Mouse (Mus musculus) cerebellum, postnatal 14 days (tissue): ENCODE data around the gene Timm23.
"Not testable (repeated sequence)": the region's sequence is repeated elsewhere in the genome, so short reads cannot be mapped to it uniquely, and the experiment has no call there.

Experiments
- DNase-seq, 2 experiments: peaks; one replicate each; pipeline ENCODE4 v3.0.0; 2021; ENCODE audit warnings: mixed read lengths in 2 of 2

Gene Timm23

DNA sequence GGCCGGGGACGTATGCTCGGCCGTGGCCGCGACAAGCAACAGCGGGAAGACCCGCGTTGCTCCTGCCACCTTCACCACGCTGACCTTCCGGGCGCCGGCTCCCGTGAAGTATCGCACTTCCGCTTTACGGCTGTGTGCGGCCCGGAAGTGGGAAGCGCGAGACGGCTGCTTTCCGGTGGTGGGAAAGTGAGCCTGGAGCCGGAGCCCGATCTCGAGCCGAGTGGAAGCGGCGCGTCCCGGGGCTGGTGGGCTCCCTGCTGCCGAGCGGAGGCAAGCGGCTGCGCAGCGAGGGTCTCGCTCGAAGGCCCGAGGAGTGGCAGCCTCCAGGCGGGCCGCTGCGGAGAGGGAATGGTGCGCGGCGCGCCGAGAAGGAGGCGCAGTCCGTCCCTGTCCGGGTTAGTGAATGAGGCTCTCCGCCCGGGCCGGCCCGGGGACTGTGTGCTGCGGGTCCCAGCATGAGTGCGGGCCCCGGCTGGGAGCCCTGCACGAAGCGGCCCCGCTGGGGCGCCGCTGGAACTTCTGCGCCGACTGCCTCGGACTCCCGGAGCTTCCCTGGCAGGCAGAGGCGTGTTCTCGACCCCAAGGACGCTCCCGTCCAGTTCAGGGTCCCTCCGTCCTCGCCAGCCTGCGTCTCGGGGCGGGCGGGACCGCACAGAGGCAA, at the start of gene Timm23, which contains the start of gene Parg:
Gene Timm23, minus strand, starts transcription at position 108 of the 661 bp plus-strand sequence.
Gene Parg, plus strand, starts transcription at position 159 of the 661 bp plus-strand sequence.
- DNase-seq, result peak; percentile 89 to 90

GRCm38 (mm10) chr14:32249616-32250015, 47.9 kb upstream of the Timm23 start:
- DNase-seq, result no peak

GRCm38 (mm10) chr14:32246019-32246418, 44.3 kb upstream of the Timm23 start:
- DNase-seq, result no peak

DNA sequence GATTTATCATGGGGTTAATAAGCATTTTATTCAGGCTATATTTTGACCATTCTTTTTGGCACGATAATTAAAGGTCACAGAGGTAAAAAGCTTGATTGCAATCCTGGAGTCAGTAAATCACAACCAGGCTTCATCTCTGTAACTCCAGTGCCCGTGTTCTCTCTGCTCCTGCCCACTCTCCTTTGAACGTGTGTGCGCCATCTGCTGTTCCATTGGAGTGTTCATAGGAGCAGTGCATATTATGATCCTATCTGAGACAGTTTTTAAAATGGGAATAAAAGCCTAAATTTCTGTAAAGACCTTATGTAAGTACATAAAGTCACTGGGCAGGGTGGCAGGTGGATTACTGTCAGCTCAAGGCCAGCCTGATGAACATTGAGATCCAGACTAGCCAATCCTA, 40.7 kb upstream of the Timm23 start:
- no peak for DNase-seq

DNA sequence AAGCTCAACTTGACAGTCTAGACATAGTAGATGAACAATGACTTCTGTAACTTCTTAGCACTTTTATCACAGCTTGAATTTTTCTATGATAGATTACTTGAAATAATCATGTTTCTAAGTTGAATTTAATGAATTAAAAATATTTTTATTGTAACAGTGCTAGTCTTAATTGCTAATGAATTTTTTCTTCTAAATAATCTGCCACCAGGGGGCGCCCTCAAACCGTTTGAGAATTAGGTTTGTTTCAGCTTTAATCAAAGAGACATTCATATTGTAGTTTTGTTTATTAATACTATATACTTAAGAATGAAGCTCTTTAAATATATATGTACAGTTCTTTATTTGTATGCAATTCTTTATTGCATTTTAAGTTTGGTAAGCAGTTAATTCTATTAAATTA, 27.3 kb upstream of the Timm23 start:
- peak; percentile 82 to 85 for DNase-seq

GRCm38 (mm10) chr14:32226601-32227000, 24.9 kb upstream of the Timm23 start:
- no peak for DNase-seq

DNA sequence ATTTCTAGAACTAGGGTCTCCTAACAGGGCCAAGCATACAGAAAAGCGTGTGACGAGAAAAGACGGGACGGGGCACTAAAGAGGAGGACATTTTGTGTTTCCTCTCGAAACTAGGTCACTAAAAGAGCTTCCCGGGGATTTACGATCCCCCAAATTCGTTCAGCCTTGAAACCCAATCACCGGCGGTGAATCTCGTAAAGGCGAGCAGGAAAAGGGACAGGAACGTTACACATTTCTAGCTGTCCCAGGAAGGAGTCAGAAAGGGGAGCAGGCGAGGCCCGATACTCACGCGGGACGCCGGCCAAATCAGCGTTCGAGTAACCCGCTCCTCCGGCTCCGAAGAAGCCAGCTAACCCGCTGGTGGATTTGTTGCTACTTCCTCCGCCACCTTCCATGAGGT, 344 bp downstream of the Timm23 start:
- peak in 1 of 2 experiments; percentile 72 for DNase-seq

- DNase-seq, result not testable (repeated sequence)
Measured at GRCm38 (mm10) chr14:32193557-32193956, 8.1 kb downstream of the Timm23 start.

DNA sequence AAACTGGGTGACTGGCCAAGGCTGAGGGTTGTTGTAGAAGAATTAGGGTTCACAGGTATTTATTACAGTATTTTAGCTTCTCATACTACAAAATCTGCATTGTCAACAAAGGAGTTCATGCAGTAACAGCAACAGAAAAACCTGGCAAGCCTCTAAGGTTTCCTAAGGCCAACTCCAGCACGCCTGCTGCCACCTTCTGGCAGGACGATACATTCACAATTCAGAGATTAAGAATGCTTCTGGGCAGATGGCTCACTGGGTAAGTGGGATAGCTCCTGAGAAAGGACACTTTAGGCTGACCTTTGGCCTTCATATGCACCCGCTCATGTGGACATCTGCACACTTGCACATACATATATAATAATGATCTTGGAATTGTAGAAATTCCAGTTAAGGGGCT, 9.3 kb downstream of the Timm23 start:
- peak; percentile 71 to 78 for DNase-seq

GRCm38 (mm10) chr14:32191926-32192325, 9.8 kb downstream of the Timm23 start:
- DNase-seq, result no peak

DNA sequence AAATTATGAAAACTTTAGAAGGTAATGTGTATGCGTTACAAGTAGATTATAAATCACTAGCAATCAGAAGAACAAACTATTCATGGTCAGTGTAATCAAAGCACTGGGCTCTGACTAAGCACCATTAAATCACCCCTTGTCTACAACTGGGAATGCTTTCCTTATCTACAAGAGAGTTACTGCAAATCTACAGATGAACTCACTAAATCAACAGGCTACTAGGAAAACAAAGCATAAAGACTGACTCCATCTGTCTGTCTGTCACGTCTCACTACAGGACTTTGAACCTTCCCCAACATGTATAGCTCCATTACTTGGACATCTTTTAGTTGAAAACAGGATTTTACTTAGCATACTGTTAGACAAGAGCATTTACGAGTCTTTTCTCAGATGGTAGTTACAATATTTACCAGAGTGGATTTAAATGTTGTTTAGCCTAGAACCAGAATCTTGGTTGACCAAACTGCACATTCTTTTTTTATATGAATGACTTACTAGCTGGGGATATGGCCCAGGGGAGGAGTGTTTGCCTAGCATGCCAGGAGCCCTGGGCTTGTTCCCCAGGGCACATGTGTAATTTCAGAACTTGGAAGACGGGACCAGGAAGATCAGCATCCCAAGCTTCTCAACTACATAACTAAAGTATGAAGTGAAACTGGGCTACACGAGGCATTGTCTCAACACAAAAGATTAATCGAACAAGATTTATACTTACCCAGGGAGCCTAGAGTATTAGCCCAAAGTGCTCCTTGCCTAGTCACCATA, 10.9 kb downstream of the Timm23 start:
- DNase-seq, result no peak

GRCm38 (mm10) chr14:32183846-32184245, 17.9 kb downstream of the Timm23 start:
- DNase-seq, result no peak

- DNase-seq, result no peak
Measured at GRCm38 (mm10) chr14:32180861-32181260, 20.8 kb downstream of the Timm23 start.

GRCm38 (mm10) chr14:32179393-32180195, 22.1 kb downstream of the Timm23 start:
- DNase-seq, result no peak

- not testable (repeated sequence) for DNase-seq
Measured at GRCm38 (mm10) chr14:32176590-32176989, 25.1 kb downstream of the Timm23 start.

GRCm38 (mm10) chr14:32175310-32175709, 26.4 kb downstream of the Timm23 start:
- DNase-seq, result no peak

DNA sequence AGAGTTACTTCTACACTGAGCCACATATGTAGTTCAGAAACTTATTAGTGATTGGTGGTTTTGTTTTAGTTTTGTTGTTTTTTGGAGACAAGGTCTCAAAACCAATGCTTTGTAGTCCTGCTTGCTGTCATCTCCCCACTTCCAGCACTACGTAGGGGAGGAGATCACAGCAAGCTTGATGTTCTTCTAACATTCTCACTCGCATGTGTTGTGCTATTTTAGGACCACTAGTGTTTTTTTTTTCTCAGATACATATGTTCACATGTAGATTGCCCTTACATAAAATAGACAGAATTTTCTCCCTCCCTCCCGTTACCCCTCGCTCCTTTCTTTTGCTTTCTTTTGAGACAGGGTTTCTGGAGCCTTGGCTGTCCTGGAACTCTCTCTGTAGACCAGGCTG, 31.6 kb downstream of the Timm23 start:
- no peak for DNase-seq

- no peak for DNase-seq
Measured at GRCm38 (mm10) chr14:32168653-32169231, 33.0 kb downstream of the Timm23 start.

GRCm38 (mm10) chr14:32167326-32167725, 34.4 kb downstream of the Timm23 start:
- DNase-seq, result no peak

GRCm38 (mm10) chr14:32166840-32167239, 34.9 kb downstream of the Timm23 start:
- no peak for DNase-seq

GRCm38 (mm10) chr14:32166062-32166441, 35.6 kb downstream of the Timm23 start:
- DNase-seq, result no peak

DNA sequence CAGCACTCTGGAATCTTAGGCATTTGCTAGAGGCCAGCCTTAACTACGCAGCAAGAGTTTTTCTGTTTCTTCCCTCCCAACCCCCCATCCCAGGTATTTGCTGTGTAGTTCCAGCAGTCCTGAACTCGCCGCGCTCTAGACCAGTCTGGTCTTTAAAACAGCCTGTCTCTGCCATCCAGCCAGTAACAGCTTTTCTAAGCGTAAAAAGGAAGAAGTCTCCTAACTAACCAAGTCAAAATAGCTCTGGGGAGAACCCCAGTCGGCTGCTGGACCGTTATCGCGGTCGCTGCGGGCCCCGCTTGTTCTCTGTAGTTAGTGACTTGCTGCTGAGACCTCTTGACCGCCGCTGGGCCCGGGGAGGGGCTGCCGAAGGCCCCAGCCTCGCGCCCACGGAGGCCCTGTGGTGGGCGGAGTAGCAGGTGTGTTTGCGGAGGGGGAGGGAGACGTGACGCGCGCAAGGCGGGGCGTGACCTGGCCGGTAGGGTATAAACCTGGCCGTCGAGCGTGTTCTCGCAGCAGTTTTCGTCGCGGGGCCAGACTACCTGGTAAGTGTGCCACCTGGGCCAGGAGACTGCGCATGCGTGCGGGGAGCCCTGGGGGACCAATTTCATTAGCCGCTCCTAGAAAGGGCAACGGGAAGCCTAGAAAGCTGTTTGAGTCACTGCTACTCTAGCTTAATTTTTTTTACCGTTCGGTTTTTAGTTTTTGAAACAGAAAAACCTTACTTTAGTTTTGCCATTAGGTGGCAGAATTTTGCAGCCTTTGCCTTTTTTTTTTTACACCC, 36.2 kb downstream of the Timm23 start:
- peak; percentile 93 to 96 for DNase-seq
